Mouse (Mus musculus) stomach, postnatal 0 days (tissue): Measurements from ENCODE around the gene As3mt. TPM values are rescaled to one million over a fixed set of nuclear protein-coding genes. Genes with fewer than 3 reads are reported as not detected.
A peak's percentile ranks its signal among the peaks of the same experiment; 100 is the strongest.

Experiments
- ATAC-seq: fragments of 200-750 bp; cut with Nextera tagmentation; 2 replicates; pipeline ENCODE4 v1.8.0; 2017; ENCODE audit not compliant: low FRiP score, low TSS enrichment
- DNase-seq: peaks from one replicate; pipeline ENCODE4 v3.0.0-alpha.2; 2016; ENCODE audit warnings: low spot score
- H3K27ac ChIP-seq: fragments of 300-500 bp; sonication (generic); replicated peaks from 2 replicates; pipeline ENCODE4 v1.5.1; 2014; ENCODE audit warnings: mild to moderate bottlenecking, control low read depth
- H3K27me3 ChIP-seq: fragments of 300-500 bp; sonication (generic); 2 replicates; pipeline ENCODE4 v1.6.1; 2014; ENCODE audit warnings: low read length; ENCODE audit not compliant: control insufficient read depth, insufficient read depth
- H3K36me3 ChIP-seq: fragments of 300-500 bp; sonication (generic); 2 replicates; pipeline ENCODE4 v1.6.1; 2014; ENCODE audit warnings: low read length, mixed read lengths; ENCODE audit not compliant: control insufficient read depth, insufficient read depth
- H3K4me1 ChIP-seq: fragments of 300-500 bp; sonication (generic); replicated peaks from 2 replicates; pipeline ENCODE4 v1.6.1; 2014; ENCODE audit warnings: antibody characterized with exemption; ENCODE audit not compliant: control insufficient read depth, insufficient read depth
- H3K4me2 ChIP-seq: fragments of 300-500 bp; sonication (generic); replicated peaks from 2 replicates; pipeline ENCODE4 v1.6.1; 2014; ENCODE audit warnings: low read depth, mild to moderate bottlenecking, control low read depth, moderate library complexity
- H3K4me3 ChIP-seq: fragments of 300-500 bp; sonication (generic); 2 replicates; pipeline ENCODE4 v1.5.1; 2014; ENCODE audit warnings: low read depth, low read length, control low read depth
- H3K9ac ChIP-seq: fragments of 300-500 bp; sonication (generic); 2 replicates; pipeline ENCODE4 v1.6.1; 2014; ENCODE audit warnings: mild to moderate bottlenecking, low read length, control low read depth, mixed read lengths
- H3K9me3 ChIP-seq: fragments of 300-500 bp; sonication (generic); 2 replicates; pipeline ENCODE4 v1.6.1; 2016; ENCODE audit warnings: low read length; ENCODE audit not compliant: control insufficient read depth
- CTCF ChIP-seq: IDR thresholded peaks from 2 replicates; pipeline ENCODE4 v1.5.1; 2016; ENCODE audit warnings: antibody characterized with exemption, low read depth, mild to moderate bottlenecking, moderate library complexity
- EP300 ChIP-seq: optimal IDR thresholded peaks from 2 replicates; pipeline ENCODE3; 2016; ENCODE audit warnings: antibody characterized with exemption
- WGBS: fragments of 180-500 bp; shearing (Covaris S2); extraction: QIAGEN DNeasy Blood & Tissue Kit; methylation state at CpG from one replicate; pipeline ENCODE4 v1.1.7; 2014; 5-methylcytosine and 5-hydroxymethylcytosine counted together
- polyA plus RNA-seq: library from polyadenylated mRNA; unstranded; fragments of >200 nt; fragmentation: Nextera tagmentation; extraction: Ambion mirVana; gene quantifications from 2 replicates; pipeline ENCODE4 v1.2.1, GENCODE M21; 2015

The As3mt gene
- polyA plus RNA-seq, 1 experiment from 2014 or later, result 17.7 TPM

DNA sequence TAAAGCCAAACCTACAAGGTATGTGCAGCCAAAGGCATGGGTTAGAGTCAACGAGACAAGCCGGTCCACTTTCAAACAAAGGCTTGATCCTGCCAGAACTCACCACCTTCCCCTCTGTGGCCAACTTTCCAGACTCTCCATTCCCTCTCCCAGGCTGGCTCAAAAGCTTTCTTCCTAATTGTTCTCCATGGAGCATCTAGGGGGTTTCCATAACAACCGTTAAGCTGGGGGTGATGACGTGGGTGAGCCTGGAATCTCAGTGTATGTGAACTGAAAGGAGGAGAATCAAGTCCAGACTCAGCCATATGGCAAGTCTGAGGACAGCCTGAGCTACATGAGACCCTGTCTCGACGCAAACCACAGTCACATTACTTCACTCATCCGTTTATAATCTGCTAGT, 41.8 kb upstream of the As3mt start:
- Histone ChIP-seq H3K9ac (no peak overlapping the region), H3K4me2 (no peak overlapping the region), H3K27ac (no peak overlapping the region), H3K4me3 (no peak overlapping the region), H3K27me3 (no peaks in the 10 kb centered on the region), H3K4me1 (no peaks in the 10 kb centered on the region), H3K9me3 (no peaks in the 10 kb centered on the region), H3K36me3 (no peaks in the 10 kb centered on the region)
- TF ChIP-seq EP300 (no peak), CTCF (no peak)
- no peak for DNase-seq
- 57% methylated on average over 7 of the region's 7 CpGs for WGBS
- ATAC-seq, result no peak

DNA sequence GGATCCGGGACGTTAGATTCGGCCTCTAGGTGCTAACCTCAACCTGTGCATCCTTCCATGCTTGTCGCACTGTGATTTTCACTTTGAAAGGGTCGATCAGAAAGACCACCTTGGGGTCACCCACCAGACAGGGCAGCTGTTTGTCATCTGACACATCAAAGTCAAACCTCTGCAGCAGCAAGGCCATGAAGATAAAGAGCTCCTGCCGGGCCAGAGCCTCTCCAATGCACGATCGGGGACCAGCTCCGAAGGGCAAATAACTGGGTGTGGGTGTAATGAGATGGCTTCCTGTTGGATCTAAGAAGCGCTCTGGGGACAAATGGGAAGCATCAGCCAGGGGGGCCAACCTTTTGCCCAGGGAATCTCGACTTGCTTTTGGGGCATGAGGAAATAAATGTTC, 40.0 kb upstream of the As3mt start:
- no peak overlapping the region for H3K27ac ChIP-seq
- H3K4me1 ChIP-seq, result no peaks in the 10 kb centered on the region
- no peak overlapping the region for H3K4me3 ChIP-seq
- DNase-seq (no peak), ATAC-seq (no peak)
- no peak for TF ChIP-seq EP300
- no peak for TF ChIP-seq CTCF
- H3K36me3 ChIP-seq, result no peaks in the 10 kb centered on the region
- no peaks in the 10 kb centered on the region for H3K9me3 ChIP-seq
- no peaks in the 10 kb centered on the region for H3K27me3 ChIP-seq
- no peak overlapping the region for H3K4me2 ChIP-seq
- 55% methylated on average over 11 of the region's 11 CpGs for WGBS
- H3K9ac ChIP-seq, result no peak overlapping the region

DNA sequence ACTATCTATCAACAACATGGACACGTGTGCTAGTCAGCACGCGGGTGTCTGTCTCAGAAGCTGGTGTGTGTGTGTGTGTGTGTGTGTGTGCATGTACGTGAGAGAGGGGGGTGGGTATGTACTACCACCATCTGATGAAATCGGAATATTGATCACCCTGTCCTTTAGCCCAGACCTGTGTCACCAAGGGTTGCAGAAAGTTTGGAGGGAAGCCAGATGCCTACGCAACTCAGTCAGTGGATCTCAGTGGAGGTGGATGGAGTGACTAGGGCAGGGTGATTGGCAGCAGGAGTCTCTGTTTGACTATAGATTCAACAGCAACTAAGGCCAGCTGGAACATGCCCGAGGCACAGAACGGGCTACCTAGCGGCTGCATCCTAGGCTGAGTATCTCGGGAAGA, 39.0 kb upstream of the As3mt start:
- 76% methylated on average over 10 of the region's 10 CpGs for WGBS
- Histone ChIP-seq H3K9ac (no peak overlapping the region), H3K4me3 (no peak overlapping the region), H3K36me3 (no peaks in the 10 kb centered on the region), H3K4me2 (no peak overlapping the region), H3K27me3 (no peaks in the 10 kb centered on the region), H3K4me1 (no peaks in the 10 kb centered on the region), H3K9me3 (no peaks in the 10 kb centered on the region), H3K27ac (no peak overlapping the region)
- DNase-seq (no peak), ATAC-seq (no peak)
- TF ChIP-seq EP300, result no peak
- no peak for TF ChIP-seq CTCF

DNA sequence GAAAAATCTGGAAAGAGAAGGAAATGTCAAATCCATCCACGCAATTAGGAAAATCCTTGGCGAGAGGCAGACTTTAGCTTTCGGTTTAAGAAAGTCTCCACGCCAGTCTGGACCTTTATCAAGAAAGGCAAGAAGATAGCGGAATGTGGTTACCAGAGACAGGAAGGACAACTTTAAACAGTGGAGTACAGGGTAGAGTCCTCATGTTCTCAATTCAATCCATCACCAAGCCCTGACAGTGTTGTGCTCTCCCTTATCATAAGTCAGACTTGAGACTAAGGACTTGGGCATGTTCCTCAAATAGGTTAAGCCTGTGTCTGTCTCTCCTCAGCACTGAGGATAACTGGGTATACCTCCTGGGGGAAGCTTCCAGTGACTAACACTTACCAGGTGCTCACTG, 37.5 kb upstream of the As3mt start:
- Histone ChIP-seq H3K4me2 (no peak overlapping the region), H3K4me1 (no peaks in the 10 kb centered on the region), H3K36me3 (no peaks in the 10 kb centered on the region), H3K9ac (no peak overlapping the region), H3K27ac (no peak overlapping the region), H3K4me3 (no peak overlapping the region), H3K27me3 (no peaks in the 10 kb centered on the region), H3K9me3 (no peaks in the 10 kb centered on the region)
- TF ChIP-seq EP300 (no peak), CTCF (no peak)
- DNase-seq (no peak), ATAC-seq (no peak)
- WGBS, result 57% methylated on average over 5 of the region's 5 CpGs

DNA sequence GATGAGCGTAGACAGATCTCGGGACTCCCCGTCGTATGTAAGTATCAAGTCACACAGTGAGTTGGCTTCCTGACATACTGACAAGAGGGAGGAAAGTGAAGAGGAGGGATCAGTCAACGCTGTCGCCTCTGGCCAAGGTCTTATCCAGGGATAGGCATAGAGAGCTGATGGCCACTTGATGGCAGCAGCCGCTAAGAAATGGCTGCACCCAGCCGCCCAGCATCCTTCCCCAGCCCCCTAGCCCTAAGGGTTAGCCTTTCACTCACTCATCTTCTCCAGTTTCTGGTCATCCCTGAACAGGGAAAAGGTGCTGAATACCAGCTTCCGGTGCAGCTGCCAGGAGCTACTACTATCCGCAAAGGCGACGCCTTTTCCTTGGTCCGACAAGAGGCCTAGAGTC, 36.6 kb upstream of the As3mt start:
- H3K4me2 ChIP-seq, result no peak overlapping the region
- H3K9me3 ChIP-seq, result no peaks in the 10 kb centered on the region
- H3K27ac ChIP-seq, result no peak overlapping the region
- H3K36me3 ChIP-seq, result no peaks in the 10 kb centered on the region
- H3K4me1 ChIP-seq, result no peaks in the 10 kb centered on the region
- H3K4me3 ChIP-seq, result no peak overlapping the region
- DNase-seq (peak; percentile 72), ATAC-seq (peak; percentile 82)
- H3K27me3 ChIP-seq, result no peaks in the 10 kb centered on the region
- 27% methylated on average over 13 of the region's 13 CpGs for WGBS
- no peak overlapping the region for H3K9ac ChIP-seq
- TF ChIP-seq CTCF (peak; percentile 91), EP300 (no peak)

DNA sequence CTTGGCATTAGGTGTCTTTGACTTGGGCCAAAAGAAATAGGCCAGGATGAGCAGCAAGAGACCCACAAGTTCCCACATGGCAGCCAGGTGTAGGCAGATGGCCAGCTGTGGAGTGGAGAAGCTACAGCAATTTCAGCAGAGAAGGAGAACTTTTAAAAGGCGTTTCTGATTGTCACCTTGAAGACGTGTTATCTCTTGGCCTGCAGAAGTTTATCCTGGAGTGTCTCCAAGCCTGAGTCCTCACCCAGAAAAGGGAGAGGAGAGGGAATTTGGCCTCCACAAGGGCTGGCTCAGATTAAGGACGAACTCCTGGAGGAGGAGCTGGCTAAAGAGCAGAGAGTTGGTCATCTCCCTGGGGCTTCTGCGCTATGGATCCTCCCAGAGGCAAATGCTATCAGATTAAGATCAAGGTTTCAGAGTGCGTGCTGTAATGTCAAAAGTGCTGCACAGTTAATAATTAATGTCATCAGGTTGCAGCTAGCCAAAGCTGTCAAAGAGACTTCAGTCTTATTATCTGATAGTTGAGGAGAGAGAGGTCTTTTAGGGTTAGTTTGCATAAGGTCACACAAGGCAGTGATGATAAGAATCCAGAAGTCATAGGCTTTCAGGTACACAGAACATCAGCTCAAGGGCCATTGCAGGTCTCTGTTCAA, 34.4 kb upstream of the As3mt start, which contains the start of gene Cyp17a1:
Gene Cyp17a1 (minus strand): TSS at position 407 of the 653 bp plus-strand sequence.
- DNase-seq, result no peak
- Histone ChIP-seq H3K4me1 (no peaks in the 10 kb centered on the region), H3K9ac (no peak within 1 kb of the TSS), H3K27me3 (no peaks in the 10 kb centered on the region), H3K36me3 (no peaks in the 10 kb centered on the region), H3K4me3 (no peak within 1 kb of the TSS), H3K9me3 (no peaks in the 10 kb centered on the region), H3K27ac (no peak within 1 kb of the TSS), H3K4me2 (no peak within 1 kb of the TSS)
- TF ChIP-seq CTCF, result no peak
- TF ChIP-seq EP300, result no peak
- no peak for ATAC-seq
- 38% methylated on average over 5 of the region's 5 CpGs for WGBS
